Mouse (Mus musculus): Measurements from ENCODE around the gene Vmp1. TPM values are rescaled to one million over a fixed set of nuclear protein-coding genes. Genes with fewer than 3 reads are reported as not detected.
A peak's percentile ranks its signal among the peaks of the same experiment; 100 is the strongest.

Gene Vmp1
- total and polyA plus RNA-seq, 3 experiments, result 80.9 to 209 (median 167) TPM

DNA sequence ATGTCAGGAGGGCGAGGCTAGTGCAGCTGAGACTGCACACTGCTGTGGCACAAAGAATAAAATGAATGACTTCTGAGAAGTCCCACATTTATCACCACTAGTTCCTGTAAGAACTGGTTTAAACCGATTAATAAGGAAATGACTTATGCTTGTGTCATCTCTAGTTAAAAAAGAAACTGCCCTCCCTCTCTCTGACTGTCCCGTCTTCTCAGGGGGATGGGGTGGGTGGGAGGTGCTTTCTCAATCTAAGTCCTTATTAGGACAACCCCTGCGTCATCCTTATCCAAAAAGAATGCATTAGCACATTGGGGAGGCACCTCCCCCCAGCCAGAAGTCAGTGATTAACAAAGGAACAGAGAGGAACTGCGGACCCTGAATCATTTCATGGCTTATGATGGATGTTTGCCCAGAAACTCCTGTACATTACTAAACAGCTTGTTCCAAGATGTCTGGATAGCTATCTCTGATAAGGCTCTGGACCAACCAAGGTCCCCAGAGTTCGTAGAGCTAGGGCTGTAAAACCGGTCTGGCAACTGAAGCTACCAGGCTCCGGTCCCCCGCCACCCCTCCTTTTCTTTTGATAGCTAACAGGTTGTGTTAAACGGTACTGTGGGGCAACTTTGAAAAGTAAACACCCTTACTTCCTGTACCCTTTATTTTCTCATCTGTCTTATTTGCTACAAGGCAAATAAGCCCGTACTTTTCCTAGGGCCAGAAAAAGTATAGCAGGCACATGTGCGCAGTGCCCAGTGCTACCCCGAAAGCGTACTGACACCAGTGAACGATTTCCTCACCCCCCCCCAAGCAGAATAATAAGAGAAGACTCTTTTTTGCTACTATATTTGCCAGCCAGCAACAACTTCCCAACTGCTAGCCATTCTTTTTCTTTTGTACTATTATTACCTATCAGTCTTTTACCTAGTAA lies 96.5 kb downstream of the Vmp1 start:
- H3K4me3 ChIP-seq (replicated peaks in 1 of 3; ENCODE audit: low read depth in 2 of 3, low read length in 2 of 3, poor library complexity in 1 of 3), result peak overlapping the region; percentile 64 to 81 (median 76)
- DNase-seq (ENCODE audit: extremely low read depth), result peak; percentile 98
- peaks cover 18 to 52% of the 10 kb centered on the region in 2 experiments for H3K4me1 ChIP-seq (ENCODE audit: control insufficient read depth in 1 of 2, insufficient read depth in 2 of 2)
- dilution Hi-C loops (cut with MboI; ENCODE audit: extremely low pct_ligation_motif_present, extremely low pct_unique_long_range_greater_than_20kb, low sequenced_read_pairs), result loop anchor here (5.0 kb wide), 1 partner anchor 35 kb away; no protein-coding TSS in a partner anchor
- H3K4me2 ChIP-seq (ENCODE audit: insufficient read depth, low read depth, poor library complexity, severe bottlenecking), result peak overlapping the region; percentile 97
- H3K9me3 ChIP-seq (replicated peaks; ENCODE audit: low read length), result no peaks in the 10 kb centered on the region
- in situ Hi-C loops (cut with MboI; ENCODE audit: low pct_ligation_motif_present, low pct_unique_long_range_greater_than_20kb, low sequenced_read_pairs), result no loop called here
- peak overlapping the region; percentile 99 for H3K9ac ChIP-seq (ENCODE audit: insufficient read depth, low read depth)
- peaks cover 5 to 14% of the 10 kb centered on the region in 2 experiments for H3K36me3 ChIP-seq (replicated peaks in 1 of 2; ENCODE audit: control insufficient read depth in 1 of 2, insufficient read depth in 1 of 2, low read length in 1 of 2)
- peaks cover 25% of the 10 kb centered on the region for H3K79me2 ChIP-seq (replicated peaks; ENCODE audit: control insufficient read depth, extremely low read depth, insufficient read depth, poor library complexity, severe bottlenecking)
- H3K27me3 ChIP-seq (replicated peaks), result no peaks in the 10 kb centered on the region
- H3K27ac ChIP-seq (ENCODE audit: insufficient read depth, low read depth), result peak overlapping the region; percentile 74
- TF ChIP-seq POLR2A (IDR thresholded peaks at IDR 0.05; ENCODE audit: low read depth, low read length) (peak; percentile 99), ZNF384 (IDR thresholded peaks at IDR 0.05; ENCODE audit: low read depth, low read length) (0 out of 2 replicates have a peak, but pooled peaks have one; percentile 3), ELF1 (IDR thresholded peaks at IDR 0.05; ENCODE audit: low read depth, low read length) (peak; percentile 55; the same call in 1 of the 2 replicates), CHD2 (IDR thresholded peaks at IDR 0.05; ENCODE audit: low read length) (peak; percentile 57), MXI1 (IDR thresholded peaks at IDR 0.05; ENCODE audit: low read depth, low read length) (peak; percentile 56), PAX5 (IDR thresholded peaks at IDR 0.05; ENCODE audit: low read length) (no peak), JUND (conservative IDR thresholded peaks at IDR 0.05; ENCODE audit: low read depth, low read length) (no peak; the same call in 1 of the 2 replicates), SIN3A (IDR thresholded peaks at IDR 0.05; ENCODE audit: low read length) (peak; percentile 33; the same call in 1 of the 2 replicates), JUN (IDR thresholded peaks at IDR 0.05; ENCODE audit: insufficient read depth, low read depth, low read length) (peak; percentile 65), MYC (IDR thresholded peaks at IDR 0.05; ENCODE audit: low read depth, low read length) (peak; percentile 72), NRF1 (IDR thresholded peaks at IDR 0.05; ENCODE audit: low read depth, low read length) (no peak), POLR2AphosphoS2 (IDR thresholded peaks at IDR 0.05; ENCODE audit: low read depth, low read length) (peak; percentile 99), ETS1 (conservative IDR thresholded peaks at IDR 0.05; ENCODE audit: low read depth, low read length) (peak; percentile 85), ZKSCAN1 (IDR thresholded peaks at IDR 0.05; ENCODE audit: borderline replicate concordance, low read depth, low read length) (no peak), HCFC1 (IDR thresholded peaks at IDR 0.05; ENCODE audit: low read depth, low read length) (0 out of 2 replicates have a peak, but pooled peaks have one; percentile 45), TBP (conservative IDR thresholded peaks at IDR 0.05; ENCODE audit: low read depth, low read length) (peak; percentile 99), NELFE (IDR thresholded peaks at IDR 0.05; ENCODE audit: low read depth, low read length) (peak; percentile 98), IRF4 (IDR thresholded peaks at IDR 0.05; ENCODE audit: low read depth, low read length) (peak; percentile 13; the same call in 1 of the 2 replicates), USF2 (conservative IDR thresholded peaks at IDR 0.05; ENCODE audit: low read depth, low read length) (no peak), ZC3H11A (IDR thresholded peaks at IDR 0.05; ENCODE audit: low read depth, low read length) (no peak), CTCF (conservative IDR thresholded peaks at IDR 0.05 in 1 of 2, IDR thresholded peaks at IDR 0.05 in 1 of 2; ENCODE audit: low read depth in 2 of 2, low read length in 2 of 2) (no peak), GABPA (IDR thresholded peaks at IDR 0.05; ENCODE audit: insufficient replicate concordance, low read depth, low read length) (no peak), USF1 (IDR thresholded peaks at IDR 0.05; ENCODE audit: low read depth, low read length) (no peak), RCOR1 (conservative IDR thresholded peaks at IDR 0.05; ENCODE audit: low read depth, low read length) (no peak; the same call in 1 of the 2 replicates), MAFK (IDR thresholded peaks at IDR 0.05; ENCODE audit: insufficient replicate concordance, low read length) (no peak), RAD21 (IDR thresholded peaks at IDR 0.05; ENCODE audit: low read depth, low read length) (no peak; the same call in none of the 2 replicates), SMC3 (IDR thresholded peaks at IDR 0.05; ENCODE audit: low read depth, low read length) (no peak), MAZ (IDR thresholded peaks at IDR 0.05; ENCODE audit: low read depth, low read length) (peak; percentile 59), UBTF (IDR thresholded peaks at IDR 0.05; ENCODE audit: low read depth, low read length) (0 out of 2 replicates have a peak, but pooled peaks have one; percentile 54), E2F4 (IDR thresholded peaks at IDR 0.05; ENCODE audit: insufficient replicate concordance, low read depth, low read length) (no peak), MAX (IDR thresholded peaks at IDR 0.05; ENCODE audit: low read length) (peak; percentile 50; the same call in 1 of the 2 replicates), CHD1 (IDR thresholded peaks at IDR 0.05; ENCODE audit: low read depth, low read length) (peak; percentile 78), EP300 (IDR thresholded peaks at IDR 0.05; ENCODE audit: low read length) (peak; percentile 31; the same call in 1 of the 2 replicates), TCF12 (IDR thresholded peaks at IDR 0.05; ENCODE audit: low read depth, low read length) (peak; percentile 89; the same call in 1 of the 2 replicates), MEF2A (IDR thresholded peaks at IDR 0.05; ENCODE audit: borderline replicate concordance, low read depth, low read length) (peak; percentile 66), KAT2A (IDR thresholded peaks at IDR 0.05; ENCODE audit: insufficient replicate concordance, low read length) (0 out of 2 replicates have a peak, but pooled peaks have one; percentile 33), ZMIZ1 (IDR thresholded peaks at IDR 0.05; ENCODE audit: low read depth, low read length) (peak; percentile 99; the same call in 1 of the 2 replicates)

All from CH12.LX (cell line).